Comparison of ENCODE assay signal across 15 mouse cellular contexts in the genomic region with DNA sequence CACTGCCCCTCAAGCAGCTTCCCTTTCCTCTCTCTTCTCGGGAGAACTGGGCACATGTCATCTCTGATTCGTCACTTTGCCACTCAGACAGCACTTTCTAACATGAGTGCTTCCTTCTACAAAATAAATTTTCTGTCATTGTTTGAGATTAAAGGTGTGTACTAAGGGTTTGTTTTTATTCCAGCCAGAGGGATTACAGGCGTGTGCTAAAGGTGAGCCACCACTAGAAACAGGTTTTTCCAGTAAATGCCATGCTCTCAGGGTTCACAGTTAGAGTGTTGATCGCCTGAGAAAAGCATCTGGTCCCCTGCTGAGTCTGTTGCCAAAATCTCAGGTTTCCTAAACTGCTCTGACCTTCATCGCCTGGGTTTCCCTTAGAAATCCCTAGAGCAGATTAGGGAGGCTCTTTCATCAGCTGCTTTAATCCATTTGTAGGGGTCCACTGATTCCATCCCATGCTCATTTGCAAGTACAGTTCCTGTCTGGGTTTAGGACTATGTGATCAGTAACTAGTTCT. TPM values are rescaled to one million over a fixed set of nuclear protein-coding genes. Genes with fewer than 3 reads are reported as not detected.
"Had no signal": no experiment of that assay in that cellular context is flagged by ENCODE, and none has a peak within 500 bp of the region (broad histone marks: within the 10 kb centered on the region; RNA-seq: fewer than 3 reads in every experiment).

No protein-coding gene starts in this region.

- H3K27ac ChIP-seq: intestine, embryonic 15.5 days; layer of hippocampus, adult 2 months; limb, embryonic 13.5 days; liver, embryonic 14.5 days; midbrain, embryonic 12.5 days; neural tube, embryonic 13.5 days had no signal

- H3K9me3 ChIP-seq: intestine, embryonic 15.5 days; limb, embryonic 13.5 days; megakaryocyte, embryonic 14.5 days; midbrain, embryonic 12.5 days; neural tube, embryonic 13.5 days had no signal

- DNase-seq: kidney, adult 18-20 months; kidney, postnatal 10 days; kidney, postnatal 4 days; left cerebral cortex, postnatal 4 days; retina, postnatal 1 day; thymus, postnatal 36 days had no signal

- H3K9ac ChIP-seq: intestine, embryonic 15.5 days; limb, embryonic 13.5 days; liver, embryonic 14.5 days; midbrain, embryonic 12.5 days; neural tube, embryonic 13.5 days had no signal

- H3K4me2 ChIP-seq: intestine, embryonic 15.5 days; limb, embryonic 13.5 days; midbrain, embryonic 12.5 days; neural tube, embryonic 13.5 days had no signal

- ATAC-seq: intestine, embryonic 15.5 days; midbrain, embryonic 16.5 days had no signal

- H3K4me3 ChIP-seq: intestine, embryonic 15.5 days; layer of hippocampus, adult 2 months; limb, embryonic 13.5 days; megakaryocyte, embryonic 14.5 days; midbrain, embryonic 12.5 days; neural tube, embryonic 13.5 days had no signal

- H3K27me3 ChIP-seq: intestine, embryonic 15.5 days; limb, embryonic 13.5 days; megakaryocyte, embryonic 14.5 days; midbrain, embryonic 12.5 days; neural tube, embryonic 13.5 days had no signal

- H3K4me1 ChIP-seq: intestine, embryonic 15.5 days had no signal

RNA-seq across cellular contexts. Expression of gene Cass4, which starts 16.5 kb away (rescaled TPM):
- total RNA-seq: liver, adult 2 months had no signal
- polyA plus RNA-seq: liver, adult 2 months had no signal
